Mouse (Mus musculus): ENCODE results near the gene Spata17. TPM values are rescaled to one million over a fixed set of nuclear protein-coding genes. Genes with fewer than 3 reads are reported as not detected.
A peak's percentile ranks its signal among the peaks of the same experiment; 100 is the strongest.

The Spata17 gene
- polyA plus RNA-seq, 1 experiment from 2014 or later = 1.2 TPM

DNA sequence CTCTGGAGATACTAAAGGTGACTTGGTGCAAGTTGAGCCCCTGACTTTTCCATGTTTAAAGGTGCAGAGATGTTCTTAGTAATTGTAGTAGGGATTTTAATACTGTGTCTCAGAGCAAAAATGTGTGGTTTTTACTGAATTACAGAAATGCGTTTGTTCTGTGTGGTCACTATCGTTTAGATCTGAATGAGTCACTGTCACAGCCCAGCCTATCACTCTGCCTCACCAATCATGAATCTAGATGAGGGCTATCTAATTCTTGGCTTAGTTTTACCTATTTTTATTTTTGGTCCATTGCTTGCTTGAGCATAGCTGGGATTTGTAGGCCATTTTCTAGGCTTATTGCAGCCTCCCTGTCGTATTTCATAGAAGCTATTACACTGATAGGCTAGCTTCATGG, 19.9 kb upstream of the Spata17 start:
- Histone ChIP-seq H3K36me3 (ENCODE audit: control insufficient read depth, insufficient read depth, low read length) (peaks cover 4% of the 10 kb centered on the region), H3K9ac (replicated peaks; ENCODE audit: low read length) (no peak overlapping the region), H3K4me3 (replicated peaks; ENCODE audit: low read depth, low read length) (no peak overlapping the region), H3K9me3 (ENCODE audit: control insufficient read depth, low read length) (no peaks in the 10 kb centered on the region), H3K4me1 (ENCODE audit: control insufficient read depth, insufficient read depth, low read length) (no peaks in the 10 kb centered on the region), H3K4me2 (ENCODE audit: low read length) (no peak overlapping the region), H3K27me3 (ENCODE audit: control insufficient read depth, insufficient read depth, low read length) (no peaks in the 10 kb centered on the region), H3K27ac (replicated peaks; ENCODE audit: low read depth, low read length) (no peak overlapping the region)
- ATAC-seq (ENCODE audit: low FRiP score, low TSS enrichment) (no peak), DNase-seq (no peak)
- 90% methylated on average over 3 of the region's 3 CpGs for WGBS

DNA sequence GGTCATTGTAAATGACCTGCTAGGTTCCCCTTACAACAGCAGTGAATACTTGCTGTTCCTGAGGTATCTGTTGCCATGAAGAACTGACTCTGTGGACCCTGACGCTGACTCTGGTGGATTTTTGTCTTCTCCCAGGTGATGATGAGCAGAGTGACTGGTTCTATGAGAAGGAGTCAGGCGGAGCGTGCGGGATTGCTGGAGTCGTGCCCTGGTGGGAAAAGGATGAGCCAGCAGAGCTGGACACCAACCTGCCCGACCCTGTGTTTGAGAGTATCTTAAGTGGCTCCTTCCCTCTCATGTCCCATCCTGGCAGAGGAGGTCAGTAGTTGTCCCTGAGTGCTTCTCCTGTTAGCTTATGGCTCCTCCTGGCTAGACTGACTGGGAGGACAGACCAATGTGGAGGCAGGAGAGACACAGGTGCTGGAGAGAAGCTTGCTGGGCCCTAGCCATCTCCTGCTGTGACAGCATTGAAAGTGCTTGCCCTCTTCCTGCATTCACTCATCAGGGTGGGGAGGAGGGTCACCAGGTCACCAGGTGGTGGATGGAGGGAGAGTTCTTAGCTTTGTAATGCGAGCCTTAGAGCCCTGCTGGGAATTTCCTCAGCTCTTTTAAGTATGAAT, 17.8 kb upstream of the Spata17 start:
- Histone ChIP-seq H3K9ac (replicated peaks; ENCODE audit: low read length) (no peak overlapping the region), H3K4me1 (ENCODE audit: control insufficient read depth, insufficient read depth, low read length) (no peaks in the 10 kb centered on the region), H3K27me3 (ENCODE audit: control insufficient read depth, insufficient read depth, low read length) (no peaks in the 10 kb centered on the region), H3K4me2 (ENCODE audit: low read length) (no peak overlapping the region), H3K36me3 (ENCODE audit: control insufficient read depth, insufficient read depth, low read length) (peaks cover 4% of the 10 kb centered on the region), H3K9me3 (ENCODE audit: control insufficient read depth, low read length) (no peaks in the 10 kb centered on the region), H3K4me3 (replicated peaks; ENCODE audit: low read depth, low read length) (no peak overlapping the region), H3K27ac (replicated peaks; ENCODE audit: low read depth, low read length) (no peak overlapping the region)
- DNase-seq = no peak
- no peak for ATAC-seq (ENCODE audit: low FRiP score, low TSS enrichment)
- WGBS = 70% methylated on average over 7 of the region's 7 CpGs

DNA sequence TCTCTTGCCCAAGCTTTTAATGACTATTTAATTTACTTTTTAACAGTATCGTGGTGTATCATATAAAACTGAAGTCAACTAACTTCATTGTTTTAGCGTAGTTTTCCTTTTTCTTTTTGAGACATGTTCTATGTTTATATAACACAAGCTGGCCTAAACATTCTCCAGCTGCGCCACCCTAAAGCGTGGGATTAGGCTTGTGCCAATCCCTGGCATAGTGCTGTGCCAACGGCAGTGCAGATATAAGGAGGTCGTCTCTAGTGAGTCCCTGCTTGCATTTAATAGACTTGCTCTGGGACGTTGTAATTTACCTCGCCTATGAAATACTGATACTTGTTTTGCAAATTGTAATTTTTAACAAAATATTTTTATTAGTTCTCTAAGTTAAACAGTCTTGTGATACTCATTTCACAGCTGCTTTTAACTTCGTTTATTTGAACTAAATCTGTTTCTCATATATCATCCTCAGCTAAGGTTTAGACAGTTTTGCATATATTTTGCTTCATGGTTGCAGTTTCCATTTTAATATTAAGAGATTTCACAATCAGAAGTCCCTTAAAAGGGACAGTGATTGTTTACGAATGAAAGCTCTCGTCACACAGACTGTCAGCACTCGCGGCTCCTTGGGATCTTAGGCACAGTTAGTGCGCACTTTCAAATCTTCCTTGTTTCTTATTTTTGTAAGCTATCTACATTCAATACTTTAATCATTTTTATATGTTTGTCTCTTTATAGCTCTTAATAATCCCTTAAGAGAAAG, 17.1 kb upstream of the Spata17 start:
- Histone ChIP-seq H3K9me3 (ENCODE audit: control insufficient read depth, low read length) (no peaks in the 10 kb centered on the region), H3K4me3 (replicated peaks; ENCODE audit: low read depth, low read length) (no peak overlapping the region), H3K36me3 (ENCODE audit: control insufficient read depth, insufficient read depth, low read length) (peaks cover 7% of the 10 kb centered on the region), H3K27ac (replicated peaks; ENCODE audit: low read depth, low read length) (no peak overlapping the region), H3K4me1 (ENCODE audit: control insufficient read depth, insufficient read depth, low read length) (no peaks in the 10 kb centered on the region), H3K4me2 (ENCODE audit: low read length) (no peak overlapping the region), H3K9ac (replicated peaks; ENCODE audit: low read length) (no peak overlapping the region), H3K27me3 (ENCODE audit: control insufficient read depth, insufficient read depth, low read length) (no peaks in the 10 kb centered on the region)
- ATAC-seq (ENCODE audit: low FRiP score, low TSS enrichment) (no peak), DNase-seq (no peak)
- 87% methylated on average over 14 of the region's 14 CpGs for whole genome bisulfite sequencing

DNA sequence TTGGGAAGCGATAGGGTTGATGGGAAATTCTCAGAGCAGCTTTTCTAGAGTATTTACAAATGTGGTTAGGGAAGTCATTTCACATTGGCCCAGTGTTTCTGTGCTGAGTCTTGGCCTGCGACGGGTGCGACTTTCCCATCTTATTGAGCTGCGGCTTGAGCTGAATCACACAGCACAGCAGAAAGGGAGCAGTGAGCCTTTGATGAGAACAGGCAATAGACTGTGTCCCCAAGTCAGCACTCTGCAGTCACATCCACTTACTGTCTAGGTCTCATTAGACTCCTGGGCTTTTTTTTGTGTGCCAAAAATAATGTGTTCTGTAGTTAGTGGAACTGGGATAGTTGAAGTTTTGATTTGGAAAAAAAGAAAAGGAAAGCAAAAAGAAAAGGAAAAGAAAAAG, 15.0 kb upstream of the Spata17 start:
- no peaks in the 10 kb centered on the region for H3K9me3 ChIP-seq (ENCODE audit: control insufficient read depth, low read length)
- H3K4me1 ChIP-seq (ENCODE audit: control insufficient read depth, insufficient read depth, low read length) = no peaks in the 10 kb centered on the region
- H3K9ac ChIP-seq (replicated peaks; ENCODE audit: low read length) = no peak overlapping the region
- no peak overlapping the region for H3K4me3 ChIP-seq (replicated peaks; ENCODE audit: low read depth, low read length)
- peaks cover 19% of the 10 kb centered on the region for H3K36me3 ChIP-seq (ENCODE audit: control insufficient read depth, insufficient read depth, low read length)
- 80% methylated on average over 5 of the region's 5 CpGs for WGBS
- DNase-seq (no peak), ATAC-seq (ENCODE audit: low FRiP score, low TSS enrichment) (no peak)
- no peak overlapping the region for H3K4me2 ChIP-seq (ENCODE audit: low read length)
- no peaks in the 10 kb centered on the region for H3K27me3 ChIP-seq (ENCODE audit: control insufficient read depth, insufficient read depth, low read length)
- H3K27ac ChIP-seq (replicated peaks; ENCODE audit: low read depth, low read length) = no peak overlapping the region

DNA sequence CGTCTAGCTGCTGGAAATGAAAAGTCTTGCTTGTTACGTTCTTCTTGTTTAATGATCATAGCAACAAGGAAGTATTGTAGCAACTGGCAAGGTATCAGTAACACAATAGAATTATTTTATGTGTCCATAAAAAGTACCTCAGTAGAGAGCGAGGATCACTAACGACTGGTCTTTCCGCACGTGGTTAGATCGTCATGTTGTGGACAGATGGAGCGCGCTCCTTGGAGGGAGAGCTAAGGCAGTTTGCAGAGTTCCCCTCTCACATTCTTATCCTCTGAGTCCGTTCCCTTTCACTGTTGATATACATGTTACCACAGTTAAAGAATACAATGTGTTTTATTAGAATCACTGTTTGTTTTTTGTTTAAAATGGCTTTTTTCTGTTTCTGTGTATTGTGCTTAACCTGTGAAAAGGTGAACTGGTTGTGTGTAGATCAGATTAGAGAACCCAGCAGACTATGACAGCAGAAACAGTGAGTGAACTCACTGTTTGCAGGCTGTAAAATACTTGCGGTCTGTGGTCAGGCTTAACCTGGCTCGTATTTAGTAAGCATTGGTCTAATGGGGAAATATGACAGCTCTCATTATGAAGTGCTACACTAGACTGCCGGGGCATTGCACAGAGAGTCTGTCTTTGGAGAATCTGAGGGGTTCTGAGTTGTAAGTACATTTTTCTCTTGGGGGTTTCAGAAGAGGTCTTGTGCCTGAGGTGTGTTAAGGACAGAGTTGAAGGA, 13.3 kb upstream of the Spata17 start:
- H3K4me1 ChIP-seq (ENCODE audit: control insufficient read depth, insufficient read depth, low read length) = no peaks in the 10 kb centered on the region

DNA sequence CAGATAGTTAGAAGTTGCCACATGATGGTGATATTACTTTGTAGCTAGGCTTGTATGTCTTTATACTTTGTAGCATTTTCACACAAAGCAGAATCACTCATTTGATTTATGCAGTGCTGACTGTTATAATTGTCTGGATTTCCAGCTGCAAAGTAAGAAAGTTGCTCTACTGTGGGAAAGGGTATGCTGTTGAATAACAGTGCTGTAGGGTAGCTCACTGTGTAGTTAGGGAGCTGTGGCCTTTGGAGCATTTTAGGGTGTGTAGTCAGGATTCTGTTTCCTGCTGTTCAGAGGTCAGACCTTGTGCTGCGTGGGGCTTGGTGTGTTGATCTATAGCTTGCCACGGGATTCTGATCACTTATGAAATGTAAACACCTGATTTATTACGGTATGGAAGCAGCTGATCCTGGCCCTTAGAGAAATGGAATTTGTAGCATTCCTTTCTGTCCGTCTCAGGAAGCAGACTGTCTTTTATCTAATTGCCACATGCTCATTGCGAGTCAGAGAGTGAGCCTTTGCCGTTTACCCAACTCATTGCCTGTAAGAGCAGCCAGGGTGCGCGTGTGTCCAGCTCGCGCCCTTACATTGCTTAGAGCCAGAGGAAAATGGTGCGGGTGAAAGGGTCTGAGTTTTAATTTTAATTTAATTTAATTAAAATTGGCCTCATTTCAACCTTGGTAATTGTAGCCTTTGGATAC, 11.2 kb upstream of the Spata17 start:
- H3K27me3 ChIP-seq (ENCODE audit: control insufficient read depth, insufficient read depth, low read length) = no peaks in the 10 kb centered on the region
- no peak for ATAC-seq (ENCODE audit: low FRiP score, low TSS enrichment)
- 87% methylated on average over 11 of the region's 11 CpGs for WGBS
- no peaks in the 10 kb centered on the region for H3K9me3 ChIP-seq (ENCODE audit: control insufficient read depth, low read length)
- no peak overlapping the region for H3K9ac ChIP-seq (replicated peaks; ENCODE audit: low read length)
- peak; percentile 12 for DNase-seq
- H3K4me1 ChIP-seq (ENCODE audit: control insufficient read depth, insufficient read depth, low read length) = no peaks in the 10 kb centered on the region
- peaks cover 16% of the 10 kb centered on the region for H3K36me3 ChIP-seq (ENCODE audit: control insufficient read depth, insufficient read depth, low read length)
- no peak overlapping the region for H3K4me2 ChIP-seq (ENCODE audit: low read length)
- H3K27ac ChIP-seq (replicated peaks; ENCODE audit: low read depth, low read length) = no peak overlapping the region
- H3K4me3 ChIP-seq (replicated peaks; ENCODE audit: low read depth, low read length) = no peak overlapping the region

More for the DNA sequence above, 13.3 kb upstream of the Spata17 start:
- ATAC-seq (ENCODE audit: low FRiP score, low TSS enrichment) (no peak), DNase-seq (no peak)
- H3K9ac ChIP-seq (replicated peaks; ENCODE audit: low read length) = no peak overlapping the region
- no peaks in the 10 kb centered on the region for H3K9me3 ChIP-seq (ENCODE audit: control insufficient read depth, low read length)
- peaks cover 19% of the 10 kb centered on the region for H3K36me3 ChIP-seq (ENCODE audit: control insufficient read depth, insufficient read depth, low read length)
- no peak overlapping the region for H3K4me3 ChIP-seq (replicated peaks; ENCODE audit: low read depth, low read length)
- H3K27ac ChIP-seq (replicated peaks; ENCODE audit: low read depth, low read length) = no peak overlapping the region
- no peak overlapping the region for H3K4me2 ChIP-seq (ENCODE audit: low read length)
- 94% methylated on average over 13 of the region's 13 CpGs for WGBS
- H3K27me3 ChIP-seq (ENCODE audit: control insufficient read depth, insufficient read depth, low read length) = no peaks in the 10 kb centered on the region

DNA sequence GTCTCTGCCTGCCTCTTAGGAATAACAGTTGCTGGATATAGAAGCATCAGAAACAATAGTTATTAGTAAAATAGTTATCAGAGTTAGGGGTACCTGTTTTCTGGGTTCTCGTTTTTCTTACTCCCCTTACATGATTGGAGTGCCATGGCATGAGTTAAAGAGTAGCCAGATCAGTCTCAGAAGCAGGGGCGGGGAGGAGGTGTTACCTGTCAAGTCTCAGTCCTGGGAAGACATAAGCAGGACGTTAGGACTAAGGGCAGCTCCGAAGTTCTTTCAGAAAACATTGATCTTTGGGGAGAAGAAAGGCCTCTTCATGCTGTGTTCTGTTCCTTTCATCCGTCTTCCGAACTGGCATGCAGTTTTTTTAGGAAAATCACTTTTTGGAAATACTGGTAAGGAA, 5.5 kb upstream of the Spata17 start:
- WGBS = 79% methylated on average over 6 of the region's 6 CpGs
- H3K4me3 ChIP-seq (replicated peaks; ENCODE audit: low read depth, low read length) = no peak overlapping the region
- H3K9me3 ChIP-seq (ENCODE audit: control insufficient read depth, low read length) = no peaks in the 10 kb centered on the region
- DNase-seq (no peak), ATAC-seq (ENCODE audit: low FRiP score, low TSS enrichment) (no peak)
- peaks cover 3% of the 10 kb centered on the region for H3K36me3 ChIP-seq (ENCODE audit: control insufficient read depth, insufficient read depth, low read length)
- H3K4me2 ChIP-seq (ENCODE audit: low read length) = no peak overlapping the region
- H3K9ac ChIP-seq (replicated peaks; ENCODE audit: low read length) = no peak overlapping the region
- H3K4me1 ChIP-seq (ENCODE audit: control insufficient read depth, insufficient read depth, low read length) = peaks cover 5% of the 10 kb centered on the region; the same call in 1 of the 2 replicates
- H3K27me3 ChIP-seq (ENCODE audit: control insufficient read depth, insufficient read depth, low read length) = no peaks in the 10 kb centered on the region
- no peak overlapping the region for H3K27ac ChIP-seq (replicated peaks; ENCODE audit: low read depth, low read length)

DNA sequence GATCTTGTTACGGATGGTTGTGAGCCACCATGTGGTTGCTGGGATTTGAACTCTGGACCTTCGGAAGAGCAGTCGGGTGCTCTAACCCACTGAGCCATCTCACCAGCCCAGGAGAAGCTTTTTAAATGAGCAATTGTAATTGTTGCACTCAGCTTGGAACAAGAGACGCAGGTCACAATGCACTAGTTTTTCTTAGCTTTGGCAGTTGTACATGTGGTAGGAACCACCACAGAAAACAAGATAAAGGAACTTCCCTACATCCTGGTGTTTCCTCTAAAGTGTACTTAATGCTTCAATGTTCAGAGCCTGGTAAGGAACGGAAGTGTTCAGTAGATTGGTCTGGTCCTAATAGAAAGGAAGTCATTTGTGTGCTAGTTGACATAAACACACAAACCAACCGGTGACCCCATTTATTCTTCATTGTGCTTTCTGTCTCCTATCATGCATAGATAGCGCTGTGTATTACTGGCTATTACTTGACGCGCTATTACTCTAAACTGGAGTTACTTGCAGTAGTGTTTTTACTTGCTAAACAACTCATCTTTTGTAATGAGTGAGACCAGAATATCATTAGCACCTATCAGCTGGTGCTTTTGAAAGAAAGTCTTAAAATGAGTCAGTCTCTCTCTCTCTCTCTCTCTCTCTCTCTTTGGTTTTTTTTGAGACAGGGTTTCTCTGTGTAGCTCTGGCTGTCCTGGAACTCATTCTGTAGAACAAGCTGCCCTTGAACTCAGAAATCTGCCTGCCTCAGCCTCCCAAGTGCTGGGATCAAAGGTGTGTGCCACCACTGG, 1.6 kb upstream of the Spata17 start:
- no peak overlapping the region for H3K4me2 ChIP-seq (ENCODE audit: low read length)
- 93% methylated on average over 9 of the region's 9 CpGs for WGBS
- no peak overlapping the region for H3K4me3 ChIP-seq (replicated peaks; ENCODE audit: low read depth, low read length)
- no peaks in the 10 kb centered on the region for H3K27me3 ChIP-seq (ENCODE audit: control insufficient read depth, insufficient read depth, low read length)
- no peak for DNase-seq
- no peak overlapping the region for H3K9ac ChIP-seq (replicated peaks; ENCODE audit: low read length)
- no peak for ATAC-seq (ENCODE audit: low FRiP score, low TSS enrichment)
- no peak overlapping the region for H3K27ac ChIP-seq (replicated peaks; ENCODE audit: low read depth, low read length)
- no peaks in the 10 kb centered on the region for H3K9me3 ChIP-seq (ENCODE audit: control insufficient read depth, low read length)
- H3K36me3 ChIP-seq (ENCODE audit: control insufficient read depth, insufficient read depth, low read length) = no peaks in the 10 kb centered on the region
- peaks cover 7% of the 10 kb centered on the region; the same call in 1 of the 2 replicates for H3K4me1 ChIP-seq (ENCODE audit: control insufficient read depth, insufficient read depth, low read length)

All from midbrain, embryonic 14.5 days (tissue).